Mouse (Mus musculus) erythroblast, embryonic 14.5 days (primary cell): ENCODE measurements around the gene Bicral. TPM values are rescaled to one million over a fixed set of nuclear protein-coding genes. Genes with fewer than 3 reads are reported as not detected.

ENCODE experiments used
- H3K27me3 ChIP-seq: 2 replicates; pipeline ENCODE4 v1.6.1; 2012; ENCODE audit warnings: inconsistent platforms; ENCODE audit not compliant: control insufficient read depth
- H3K36me3 ChIP-seq: 2 replicates; pipeline ENCODE4 v1.6.1; 2012; ENCODE audit warnings: mild to moderate bottlenecking, inconsistent platforms; ENCODE audit not compliant: control insufficient read depth
- H3K4me1 ChIP-seq: 2 replicates; pipeline ENCODE4 v1.6.1; 2012; ENCODE audit warnings: inconsistent platforms; ENCODE audit not compliant: control insufficient read depth
- H3K4me3 ChIP-seq: replicated peaks from 2 replicates; pipeline ENCODE3; 2012; ENCODE audit warnings: moderate library complexity, mild to moderate bottlenecking, inconsistent platforms
- H3K9me3 ChIP-seq: 2 replicates; pipeline ENCODE4 v1.6.1; 2012; ENCODE audit warnings: low read length, inconsistent platforms, mixed read lengths; ENCODE audit not compliant: control insufficient read depth
- GATA1 ChIP-seq: IDR thresholded peaks from 2 replicates; pipeline ENCODE4 v1.6.1; 2012; ENCODE audit warnings: low read length, inconsistent platforms, mixed read lengths
- TAL1 ChIP-seq: IDR thresholded peaks from 3 replicates; pipeline ENCODE4 v1.6.1; 2012; ENCODE audit warnings: low read length, inconsistent platforms, mixed read lengths
- polyA plus RNA-seq: library from polyadenylated mRNA; stranded (reverse); fragments of >175 nt; gene quantifications from 2 replicates; pipeline ENCODE4 v1.2.3, GENCODE M21; 2012

Bicral gene
- polyA plus RNA-seq, 1 experiment: 0.33 TPM

GRCm38 (mm10) chr17:46838396-46838920 lies 19.8 kb downstream of the Bicral start:
- peaks cover 33% of the 10 kb centered on the region for H3K36me3 ChIP-seq
- H3K9me3 ChIP-seq: no peaks in the 10 kb centered on the region
- H3K4me3 ChIP-seq: no peak overlapping the region
- peaks cover 14% of the 10 kb centered on the region for H3K4me1 ChIP-seq
- no peak for TF ChIP-seq GATA1
- TF ChIP-seq TAL1: no peak
- H3K27me3 ChIP-seq: no peaks in the 10 kb centered on the region

GRCm38 (mm10) chr17:46837897-46838296 lies 20.4 kb downstream of the Bicral start:
- H3K4me1 ChIP-seq: peaks cover 14% of the 10 kb centered on the region
- no peaks in the 10 kb centered on the region for H3K27me3 ChIP-seq
- TF ChIP-seq GATA1 (no peak), TAL1 (no peak)
- H3K4me3 ChIP-seq: no peak overlapping the region
- H3K36me3 ChIP-seq: peaks cover 31% of the 10 kb centered on the region
- H3K9me3 ChIP-seq: no peaks in the 10 kb centered on the region

GRCm38 (mm10) chr17:46835093-46835715 lies 23.1 kb downstream of the Bicral start:
- Histone ChIP-seq H3K36me3 (peaks cover 25% of the 10 kb centered on the region), H3K9me3 (no peaks in the 10 kb centered on the region), H3K4me3 (no peak overlapping the region), H3K27me3 (no peaks in the 10 kb centered on the region), H3K4me1 (peaks cover 15% of the 10 kb centered on the region)
- no peak for TF ChIP-seq TAL1

- Histone ChIP-seq H3K4me1 (peaks cover 3% of the 10 kb centered on the region; the same call in 1 of the 2 replicates), H3K27me3 (no peaks in the 10 kb centered on the region), H3K4me3 (no peak overlapping the region), H3K36me3 (peaks cover 27% of the 10 kb centered on the region), H3K9me3 (no peaks in the 10 kb centered on the region)
- no peak for TF ChIP-seq GATA1
- no peak for TF ChIP-seq TAL1
Measured at GRCm38 (mm10) chr17:46832981-46833305, 25.3 kb downstream of the Bicral start.

- Histone ChIP-seq H3K4me3 (no peak overlapping the region), H3K4me1 (peaks cover 2% of the 10 kb centered on the region; the same call in 1 of the 2 replicates), H3K36me3 (peaks cover 31% of the 10 kb centered on the region), H3K9me3 (no peaks in the 10 kb centered on the region), H3K27me3 (no peaks in the 10 kb centered on the region)
- no peak for TF ChIP-seq GATA1
- TF ChIP-seq TAL1: no peak
Measured at GRCm38 (mm10) chr17:46832101-46832980, 25.9 kb downstream of the Bicral start.

GRCm38 (mm10) chr17:46829856-46830535 lies 28.3 kb downstream of the Bicral start:
- no peaks in the 10 kb centered on the region for H3K9me3 ChIP-seq
- TF ChIP-seq GATA1: no peak
- TF ChIP-seq TAL1: no peak
- H3K4me3 ChIP-seq: no peak overlapping the region
- peaks cover 51% of the 10 kb centered on the region for H3K36me3 ChIP-seq
- peaks cover 2% of the 10 kb centered on the region; the same call in 1 of the 2 replicates for H3K4me1 ChIP-seq
- H3K27me3 ChIP-seq: no peaks in the 10 kb centered on the region

- Histone ChIP-seq H3K9me3 (no peaks in the 10 kb centered on the region), H3K36me3 (peaks cover 62% of the 10 kb centered on the region), H3K27me3 (no peaks in the 10 kb centered on the region), H3K4me1 (peaks cover 2% of the 10 kb centered on the region; the same call in 1 of the 2 replicates), H3K4me3 (no peak overlapping the region)
- TF ChIP-seq TAL1 (no peak), GATA1 (no peak)
Measured at GRCm38 (mm10) chr17:46828935-46829334, 29.3 kb downstream of the Bicral start.

- no peaks in the 10 kb centered on the region for H3K27me3 ChIP-seq
- no peak overlapping the region for H3K4me3 ChIP-seq
- peaks cover 16% of the 10 kb centered on the region; the same call in 1 of the 2 replicates for H3K4me1 ChIP-seq
- peaks cover 2% of the 10 kb centered on the region; the same call in 1 of the 2 replicates for H3K9me3 ChIP-seq
- peaks cover 89% of the 10 kb centered on the region for H3K36me3 ChIP-seq
- no peak for TF ChIP-seq TAL1
- no peak for TF ChIP-seq GATA1
Measured at GRCm38 (mm10) chr17:46823091-46823490, 35.2 kb downstream of the Bicral start.
